Mouse (Mus musculus) 3T3-L1 (cell line): ENCODE measurements around the gene Unc5c.
A peak's percentile ranks its signal among the peaks of the same experiment; 100 is the strongest.

Source experiments
- DNase-seq: peaks from one replicate; pipeline ENCODE4 v3.0.0-alpha.2; 2015; ENCODE audit warnings: low read depth, low spot score

Gene Unc5c

DNA sequence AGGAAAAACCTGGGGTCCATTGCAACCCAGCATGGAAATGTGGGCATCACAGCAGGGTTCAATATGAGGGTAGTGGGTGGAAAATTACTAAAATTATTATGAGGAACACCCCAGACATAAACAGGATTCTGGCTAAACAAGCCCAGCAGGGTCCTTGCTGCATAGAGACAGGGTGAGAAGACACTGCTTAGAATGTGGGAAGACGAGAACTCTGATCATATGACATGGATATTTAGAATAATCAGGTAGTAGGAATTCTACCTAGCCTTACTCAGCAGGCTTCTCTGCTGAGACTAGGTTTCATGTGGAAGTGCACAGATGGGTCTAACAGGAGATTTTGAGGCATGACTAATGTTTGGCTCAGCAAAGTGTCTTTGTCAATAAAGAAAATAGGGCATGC lies 131.9 kb downstream of the Unc5c start:
- peak; percentile 19 for DNase-seq

DNA sequence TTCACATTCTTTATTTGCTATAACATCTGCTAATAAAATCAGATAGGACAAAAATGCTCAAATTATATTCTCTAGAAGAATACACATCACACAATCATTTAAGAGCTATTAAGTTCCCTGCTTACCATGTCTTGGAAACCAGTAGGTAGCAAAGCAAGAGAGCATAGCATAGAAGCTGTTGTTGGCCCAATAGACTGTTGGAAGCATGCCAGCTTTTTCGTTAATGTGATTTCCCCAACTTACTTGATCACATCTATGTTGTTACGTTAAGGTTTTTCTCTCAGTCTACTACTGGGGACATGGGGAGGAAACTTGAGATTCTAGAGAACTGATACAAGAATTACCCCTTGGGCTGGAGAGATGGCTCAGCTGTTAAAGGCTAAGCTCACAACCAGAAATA lies 133.0 kb downstream of the Unc5c start:
- DNase-seq, result no peak

DNA sequence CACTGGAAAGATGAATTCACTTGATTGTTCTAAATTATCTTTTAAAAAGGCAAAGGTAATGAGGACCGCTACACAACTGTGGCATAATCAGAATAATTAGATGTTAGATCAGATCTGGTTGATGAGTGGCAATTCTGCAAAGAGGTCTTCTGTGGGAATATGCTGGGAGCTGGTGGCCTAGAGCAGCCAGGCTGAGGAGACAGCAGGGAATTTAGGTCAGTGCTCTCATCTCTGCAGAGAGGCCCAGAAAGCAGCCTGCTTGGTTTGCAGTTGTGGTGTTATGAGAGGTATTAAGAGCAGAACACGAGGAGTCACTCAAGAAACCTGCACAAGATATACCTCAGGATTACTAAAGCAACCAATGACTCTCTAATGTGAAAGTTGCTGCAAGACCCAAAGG lies 133.9 kb downstream of the Unc5c start:
- no peak for DNase-seq

DNA sequence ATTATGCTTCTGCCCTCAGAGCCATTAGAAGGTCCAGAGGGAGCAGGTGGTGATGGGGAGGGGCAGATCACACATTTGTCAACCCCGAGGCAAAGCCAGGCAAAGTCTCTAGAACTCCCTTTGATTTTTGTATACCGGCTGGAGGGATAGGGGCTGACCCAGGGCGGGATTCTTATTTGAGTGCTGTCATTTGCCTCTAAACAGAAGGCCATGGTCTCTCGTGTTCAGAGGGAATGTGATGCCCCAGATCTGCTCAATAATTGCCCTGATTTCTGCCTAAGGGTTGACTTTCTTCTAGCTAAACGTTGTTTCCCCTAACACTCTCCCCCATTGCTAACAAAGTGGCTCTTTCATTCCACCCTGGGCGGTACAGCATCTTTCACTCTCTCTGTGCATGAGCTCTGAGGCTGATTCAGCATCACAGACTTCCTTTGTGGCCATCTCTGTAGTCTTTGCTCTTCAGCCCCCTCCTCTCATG lies 136.1 kb downstream of the Unc5c start:
- no peak for DNase-seq

DNA sequence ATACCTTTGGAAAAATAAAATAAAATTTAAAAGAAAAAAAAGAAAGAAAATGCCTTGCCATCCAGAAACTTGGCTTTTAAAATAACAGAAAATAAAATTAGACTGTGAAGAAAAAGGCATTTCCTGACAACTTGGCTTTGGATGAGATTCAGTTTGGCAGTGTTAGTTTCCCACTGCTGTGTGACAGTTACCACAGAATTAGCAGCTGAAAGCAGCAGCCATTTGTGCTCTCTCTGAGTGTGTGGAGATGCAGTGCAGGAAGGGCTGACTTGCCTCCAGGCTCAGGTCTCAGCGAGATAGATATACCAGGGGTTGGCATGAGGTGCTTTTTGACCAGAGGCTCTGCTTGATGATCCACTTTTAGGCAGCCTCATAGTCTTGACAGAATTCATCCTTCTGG lies 151.7 kb downstream of the Unc5c start:
- DNase-seq, result no peak

DNA sequence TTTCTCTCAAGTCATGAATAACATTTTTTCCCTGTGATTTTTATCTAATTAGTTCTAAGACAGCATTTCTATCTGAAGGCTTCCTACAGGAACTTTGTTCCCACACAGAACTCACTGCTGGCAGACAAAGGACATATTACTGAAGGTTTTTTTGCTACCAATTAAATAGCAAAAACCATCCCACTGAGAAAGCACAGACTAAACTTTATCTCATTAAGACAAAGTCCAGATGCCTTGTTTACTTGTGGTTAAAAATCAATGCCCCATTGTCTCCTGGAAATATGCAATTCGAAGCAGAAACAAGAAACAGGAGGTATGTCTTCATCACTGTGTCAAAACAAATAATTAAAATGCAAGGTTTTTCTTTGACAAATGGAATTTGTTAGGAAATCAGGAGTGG lies 153.7 kb downstream of the Unc5c start:
- DNase-seq, result no peak

DNA sequence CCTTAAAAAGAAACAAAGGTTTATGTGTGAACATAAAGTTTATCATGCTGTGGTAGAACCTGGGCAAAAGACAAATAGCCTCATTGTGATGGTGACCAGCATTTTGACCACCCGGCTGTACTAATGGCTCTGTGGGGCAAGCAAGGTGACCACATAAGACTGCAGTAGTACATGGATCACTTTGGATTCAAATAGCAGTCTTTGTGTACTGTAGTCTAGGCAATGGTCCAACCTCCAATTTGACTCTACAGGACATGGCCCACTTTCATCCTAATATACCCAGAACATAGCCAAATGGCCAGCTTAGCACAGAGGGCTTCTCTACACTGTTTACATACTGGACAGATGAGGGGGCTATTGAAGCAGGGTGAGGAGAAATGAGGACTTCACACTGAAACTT lies 156.5 kb downstream of the Unc5c start:
- no peak for DNase-seq

DNA sequence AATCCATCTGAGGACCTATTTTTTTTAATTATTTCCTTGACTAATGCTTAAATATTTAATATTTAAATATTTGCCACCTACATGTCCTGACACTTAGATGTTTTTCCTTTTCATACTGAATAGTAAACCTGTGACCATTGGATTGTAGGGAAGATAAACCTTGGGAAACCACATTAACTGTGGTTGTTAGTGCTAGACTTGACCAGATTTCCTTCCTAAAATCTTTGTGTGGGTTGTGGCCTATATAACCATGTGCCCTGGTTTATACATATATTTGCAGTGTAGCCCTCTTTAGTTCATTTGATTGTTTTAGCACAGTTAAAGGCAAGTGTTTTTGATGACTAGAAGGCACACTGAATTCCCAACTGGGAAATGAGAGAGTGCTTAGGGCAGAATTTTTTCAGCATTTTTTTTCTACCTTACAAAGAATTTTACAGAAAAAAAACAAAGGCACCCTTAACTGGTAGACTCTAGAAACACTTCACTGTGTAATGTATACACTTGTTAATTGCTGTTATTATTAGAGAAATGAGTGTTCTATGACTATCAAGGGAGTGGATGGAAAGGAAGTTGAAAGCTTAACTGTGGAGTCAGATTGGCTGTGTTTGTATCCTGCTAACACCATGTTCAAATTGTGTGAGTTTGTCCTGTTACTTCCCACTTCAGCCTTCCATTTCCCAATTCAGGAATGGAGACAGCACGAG lies 162.1 kb downstream of the Unc5c start:
- DNase-seq, result no peak

DNA sequence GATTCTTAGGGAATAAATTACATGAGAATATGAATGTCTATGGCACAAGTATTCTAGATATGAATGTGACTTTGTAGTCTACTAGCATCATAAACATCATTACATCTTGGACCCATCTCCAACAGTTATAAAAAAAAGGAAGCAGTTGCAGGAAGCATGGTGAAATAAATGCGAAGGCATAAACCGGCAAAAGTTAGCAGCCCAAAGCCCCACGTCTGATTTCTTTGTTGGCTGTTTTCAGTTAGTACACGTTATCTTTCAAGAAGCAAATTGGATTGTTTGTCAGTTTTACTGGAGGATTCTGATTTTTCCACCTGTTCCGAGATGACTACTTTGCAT lies 162.6 kb downstream of the Unc5c start:
- DNase-seq, result no peak

DNA sequence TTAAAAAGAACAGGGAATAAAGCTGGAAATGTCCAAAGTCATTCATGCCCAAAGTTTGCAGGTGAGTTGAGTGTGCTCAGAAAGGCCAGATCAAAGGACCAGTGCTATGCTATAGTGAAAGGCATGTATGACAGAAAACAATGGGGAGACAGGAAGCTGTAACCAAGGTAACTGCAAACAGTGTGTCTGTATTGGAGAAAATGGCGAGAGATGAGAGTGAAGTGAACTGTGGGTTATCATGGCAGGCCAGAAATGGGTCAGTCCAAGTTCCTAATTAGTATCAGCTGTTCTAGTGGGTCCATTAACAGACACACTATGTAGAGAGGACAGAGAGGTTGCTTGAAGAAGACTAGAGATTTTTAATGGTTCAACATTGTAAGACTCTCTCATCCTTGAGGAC lies 164.4 kb downstream of the Unc5c start:
- no peak for DNase-seq

DNA sequence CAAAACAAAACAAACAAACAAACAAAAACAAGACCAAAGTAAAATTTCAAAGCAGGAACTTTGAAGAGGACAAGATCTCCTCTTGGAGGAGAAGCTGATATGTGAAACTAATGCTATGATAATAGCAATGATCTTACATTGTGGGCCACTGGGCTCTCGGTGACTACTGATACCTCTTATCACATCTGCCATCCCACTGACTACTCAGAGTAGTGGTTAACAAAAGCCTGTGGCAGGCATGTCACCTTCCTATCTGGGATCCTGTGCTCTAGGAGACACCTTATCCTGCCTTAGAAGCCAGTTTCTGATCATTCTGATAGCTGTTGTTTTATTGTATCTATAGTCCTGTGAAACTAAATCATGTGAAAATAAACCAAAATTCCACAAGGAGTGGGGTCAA lies 172.9 kb downstream of the Unc5c start:
- no peak for DNase-seq

DNA sequence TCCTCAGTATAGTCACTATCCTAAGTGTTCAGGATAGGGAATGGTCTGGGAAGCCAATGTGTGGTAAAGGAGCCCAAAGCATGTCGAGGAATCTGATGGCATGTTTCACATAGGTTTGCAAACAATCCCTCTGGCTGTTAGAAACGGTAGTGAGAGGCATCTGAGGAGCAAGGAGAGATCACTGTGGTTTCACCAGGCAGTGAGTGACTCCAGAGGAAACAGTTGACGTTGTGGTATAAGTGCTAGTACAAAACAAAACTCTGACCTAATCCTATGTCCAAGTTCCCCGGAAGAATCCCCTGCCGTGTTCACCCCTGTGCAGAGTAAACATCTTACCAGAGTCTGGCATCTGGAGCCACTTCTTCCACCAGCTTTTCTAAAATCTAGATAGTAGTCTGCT lies 179.2 kb downstream of the Unc5c start:
- no peak for DNase-seq

DNA sequence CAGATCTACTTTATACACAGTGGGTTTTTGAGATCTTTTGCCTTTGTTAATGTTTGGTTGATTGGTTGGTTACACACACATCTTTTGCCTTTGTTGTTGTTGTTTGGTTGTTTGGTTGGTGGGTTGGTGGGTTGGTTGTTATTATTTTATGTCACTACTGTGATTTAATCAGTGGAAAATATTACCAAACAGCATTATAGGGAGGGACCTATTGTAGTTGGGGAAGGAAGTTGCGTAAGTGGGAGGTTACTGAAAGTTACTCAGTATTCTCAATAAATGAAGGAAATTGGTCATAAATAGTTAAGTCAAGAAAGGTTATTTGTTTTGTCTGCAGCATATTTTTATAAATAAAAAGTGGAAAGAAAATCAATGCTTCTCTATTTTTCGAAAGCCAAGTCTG lies 181.6 kb downstream of the Unc5c start:
- DNase-seq, result no peak

DNA sequence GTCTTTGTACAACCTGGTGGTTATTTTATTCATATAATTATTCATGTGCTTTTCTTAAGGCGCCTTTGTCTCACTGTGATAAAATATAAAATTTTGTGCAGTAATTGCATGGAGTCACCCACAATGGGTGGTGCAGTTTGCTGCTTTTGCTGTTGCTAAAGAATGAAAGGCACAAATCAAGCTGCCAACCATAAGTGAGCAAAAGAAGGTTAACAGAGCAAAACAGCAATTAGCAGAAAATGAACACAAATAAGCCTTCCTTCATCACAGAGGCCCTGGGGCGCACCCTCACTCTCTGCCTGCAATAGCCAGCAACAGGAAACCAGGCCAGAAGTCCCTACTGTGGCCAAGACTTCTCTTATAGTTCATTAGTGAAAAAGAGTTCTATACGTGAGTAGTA lies 185.6 kb downstream of the Unc5c start:
- no peak for DNase-seq

DNA sequence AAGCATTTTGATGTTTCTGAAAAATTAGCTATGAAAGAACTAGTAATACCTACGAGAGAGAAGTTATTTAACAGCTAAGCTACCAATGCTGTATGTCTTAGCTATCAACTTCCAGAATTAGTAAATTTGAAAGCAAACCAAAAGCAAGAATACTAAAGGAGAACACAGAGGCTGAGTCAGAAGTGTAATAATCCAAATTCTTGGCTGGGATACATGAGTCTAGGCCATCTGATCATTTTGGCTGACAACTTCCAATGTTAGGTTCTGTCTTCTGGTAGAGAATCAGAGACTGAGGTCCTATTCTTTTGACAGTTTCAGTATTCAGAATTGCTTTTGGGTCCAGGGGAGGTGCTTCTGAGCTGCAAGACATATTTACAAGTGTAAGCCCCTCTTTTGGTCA lies 188.9 kb downstream of the Unc5c start:
- DNase-seq, result peak; percentile 3

DNA sequence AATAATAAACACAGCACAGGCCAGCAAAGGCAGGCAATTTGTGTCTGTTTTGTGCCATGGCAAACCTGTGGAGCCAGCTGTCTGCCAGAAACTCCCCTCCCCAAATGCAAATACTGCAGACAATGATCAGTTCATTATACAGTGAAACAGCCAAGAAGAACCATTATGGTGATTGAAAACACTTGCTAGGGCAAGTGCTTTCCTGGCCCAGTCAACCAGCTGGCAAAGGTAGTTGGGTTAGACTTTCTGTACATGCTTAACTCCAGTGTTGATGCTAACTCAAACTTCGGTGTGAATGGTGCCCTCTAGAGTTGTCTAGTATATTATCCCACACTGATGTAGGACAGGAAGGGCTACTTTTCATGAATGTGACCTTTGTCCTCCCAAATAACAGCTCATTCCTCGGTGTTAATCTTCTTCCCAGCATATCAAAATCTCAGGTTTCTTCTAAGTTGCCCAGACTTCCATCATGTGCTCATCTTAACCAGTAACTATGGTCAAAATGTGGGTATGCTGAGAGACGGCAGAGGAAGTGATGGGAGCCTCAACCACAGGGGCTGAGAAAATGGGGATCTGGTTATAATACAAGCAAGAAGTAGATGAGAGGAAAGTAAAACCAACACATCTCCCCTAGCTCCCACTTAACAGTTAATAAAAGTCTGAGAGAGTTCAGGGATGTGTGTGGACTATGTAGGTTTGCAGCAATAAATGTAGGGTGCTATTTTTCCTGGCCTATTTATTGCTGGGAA lies 194.2 kb downstream of the Unc5c start:
- DNase-seq, result peak; percentile 1

DNA sequence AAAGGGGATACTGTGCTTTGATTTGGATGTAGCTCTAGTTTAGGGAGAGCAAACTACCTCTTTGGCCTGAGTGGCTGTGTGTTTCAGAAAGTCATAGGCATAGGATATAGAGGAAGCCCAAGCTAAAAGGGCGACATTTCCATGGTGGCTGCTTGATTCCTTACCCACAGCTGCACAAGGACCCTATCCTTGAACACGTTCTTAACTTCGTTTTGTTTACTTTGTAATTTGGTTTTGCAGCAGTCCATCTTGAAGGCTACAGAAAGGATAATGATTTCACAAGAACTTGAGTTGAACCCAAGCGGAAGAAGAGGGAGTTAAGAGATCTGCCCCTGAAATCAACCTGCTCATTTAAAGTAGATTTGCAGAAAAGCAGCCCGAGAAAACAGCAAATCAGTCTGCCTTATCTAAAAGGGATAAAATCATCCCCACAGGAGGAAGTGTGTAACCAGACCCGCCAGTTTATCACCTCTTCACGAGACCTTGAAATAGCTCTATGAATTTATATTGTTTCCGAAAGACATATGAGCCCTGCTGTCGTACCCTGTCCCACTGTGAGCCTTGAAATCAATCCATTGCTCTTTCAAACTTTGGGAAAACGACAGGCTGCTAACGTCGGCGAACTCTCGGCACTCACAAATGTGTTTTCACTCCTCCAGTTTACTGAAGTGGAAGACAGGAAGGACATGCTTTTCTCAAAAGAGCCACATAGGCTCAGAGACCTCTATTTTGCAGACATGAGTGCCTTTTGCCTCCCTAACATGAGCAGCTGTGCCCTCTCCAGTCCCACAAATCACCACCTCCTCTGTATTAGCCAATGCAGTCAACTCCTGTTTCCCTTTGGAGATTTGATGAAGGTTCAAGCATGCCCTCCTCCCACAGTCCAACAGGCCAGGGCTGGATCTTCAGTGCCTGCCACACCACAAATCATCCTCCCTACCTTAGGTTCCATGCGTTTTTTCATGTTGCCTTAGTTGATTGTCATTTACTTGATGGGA lies 195.3 kb downstream of the Unc5c start:
- DNase-seq, result no peak

DNA sequence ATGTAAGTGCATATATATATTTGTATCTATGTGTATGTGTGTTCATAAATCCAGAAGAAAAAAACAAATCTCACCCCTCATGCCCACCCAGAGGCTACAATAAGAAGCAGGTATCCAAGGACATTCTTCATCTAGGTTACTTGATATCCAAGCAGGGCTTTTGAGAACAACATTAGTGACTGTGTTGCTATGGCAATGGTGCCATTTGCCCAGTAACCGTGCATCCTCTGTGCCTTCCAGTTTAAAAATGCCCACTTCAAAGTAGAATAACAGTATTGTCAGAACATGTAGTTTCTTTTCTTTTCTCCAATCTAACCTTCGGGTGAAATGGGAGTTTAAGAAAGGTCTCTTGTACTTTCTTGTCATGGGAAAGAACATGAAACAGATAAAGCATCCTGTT lies 224.1 kb downstream of the Unc5c start:
- no peak for DNase-seq

DNA sequence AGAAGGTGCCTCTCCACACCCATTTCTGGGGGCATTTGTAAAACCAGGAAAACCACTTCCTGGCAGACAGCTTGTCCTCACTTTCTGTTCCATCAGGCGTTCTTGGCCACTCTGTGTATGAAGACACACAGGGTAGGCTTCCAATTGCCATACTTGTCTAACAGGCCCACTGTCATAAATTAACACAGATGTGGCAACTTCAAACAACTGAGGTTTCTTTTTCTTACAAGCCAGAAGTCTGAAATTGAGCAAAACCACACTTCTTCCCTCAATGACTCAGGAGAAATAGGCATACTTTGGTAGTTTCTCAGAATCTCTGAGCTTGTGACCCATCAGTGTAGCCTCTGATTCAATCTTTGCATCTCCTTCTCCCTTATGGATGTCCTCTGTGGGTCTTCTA lies 225.7 kb downstream of the Unc5c start:
- DNase-seq, result peak; percentile 19

DNA sequence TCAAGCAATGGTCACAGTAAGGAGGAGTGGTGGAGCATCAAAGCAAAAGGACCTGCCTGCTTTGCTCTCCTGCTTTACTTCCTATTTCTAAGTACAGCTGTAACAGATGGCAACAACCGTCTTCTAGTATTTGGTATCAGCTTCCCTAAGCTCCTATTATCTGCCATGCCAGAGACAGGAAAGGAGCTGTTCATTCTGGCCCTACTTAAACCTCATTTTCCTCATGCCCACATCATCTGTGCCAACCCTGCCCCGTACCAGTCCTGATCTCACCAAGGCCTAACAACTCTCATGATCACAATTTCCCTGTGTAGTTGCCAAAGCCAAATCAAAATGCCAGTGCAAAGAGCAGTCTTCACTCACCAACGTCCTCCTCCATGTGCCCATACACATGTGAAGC lies 226.4 kb downstream of the Unc5c start:
- DNase-seq, result no peak

DNA sequence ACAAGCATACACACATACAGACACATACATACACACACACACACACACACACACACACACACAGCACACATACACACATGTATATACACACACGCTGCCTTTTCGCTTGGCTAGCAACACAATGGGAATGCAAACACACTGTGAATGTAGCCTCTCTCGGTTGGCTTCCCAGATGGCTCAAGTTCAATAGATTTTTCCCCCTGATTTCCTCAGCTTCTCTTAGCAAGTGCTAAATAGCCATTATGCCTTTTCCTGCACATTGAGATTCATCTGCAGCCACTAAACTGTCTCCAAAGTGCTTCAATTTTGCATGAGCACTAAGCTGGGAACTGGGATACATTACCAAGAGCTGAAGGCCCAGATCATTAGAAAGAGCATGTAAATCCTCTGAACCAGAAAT lies 226.8 kb downstream of the Unc5c start:
- no peak for DNase-seq

DNA sequence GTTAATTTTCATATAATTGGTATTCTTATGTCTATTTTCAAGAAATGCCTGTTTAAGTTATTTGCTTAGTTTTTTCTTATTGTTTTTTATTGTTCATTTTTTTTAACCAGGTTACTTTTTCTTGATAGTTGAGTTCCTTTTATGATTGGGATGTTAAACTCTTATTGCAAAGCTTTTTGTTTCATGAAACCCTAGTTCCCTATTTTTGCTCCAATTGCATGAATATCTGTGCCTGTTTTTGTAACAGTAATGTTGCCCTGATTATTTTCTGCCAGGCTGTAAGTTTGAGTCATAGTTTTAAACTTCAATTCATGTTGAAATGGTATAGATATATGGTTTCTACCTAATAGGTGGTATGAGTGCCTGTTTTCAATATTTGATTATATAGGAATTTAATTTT lies 234.2 kb downstream of the Unc5c start:
- no peak for DNase-seq
